Mouse (Mus musculus): ENCODE measurements around the gene Tpst1. TPM values are rescaled to one million over a fixed set of nuclear protein-coding genes. Genes with fewer than 3 reads are reported as not detected.
A peak's percentile ranks its signal among the peaks of the same experiment; 100 is the strongest.

The Tpst1 gene
- total and polyA plus RNA-seq, 3 experiments = 31.7 to 32.3 TPM; not detected in 1

- peaks cover 9% of the 10 kb centered on the region for H3K79me2 ChIP-seq (ENCODE audit: control insufficient read depth, insufficient read depth, low read length, poor library complexity)
- no peaks in the 10 kb centered on the region for H3K9me3 ChIP-seq (replicated peaks; ENCODE audit: insufficient read depth, low read length)
- H3K9ac ChIP-seq (ENCODE audit: control insufficient read depth, low read depth, low read length, poor library complexity, severe bottlenecking) = peak overlapping the region; percentile 82
- H3K36me3 ChIP-seq (ENCODE audit: control insufficient read depth in 1 of 2, insufficient read depth in 2 of 2, low read length in 2 of 2) = peaks cover 0 to 5% of the 10 kb centered on the region in 2 experiments; a peak in 1 of 4 replicates
- peak overlapping the region; percentile 30; the same call in 1 of the 2 replicates for H3K27ac ChIP-seq (ENCODE audit: control insufficient read depth, low read depth, low read length)
- peak; percentile 92 for DNase-seq (ENCODE audit: low read depth, low spot score)
- no peaks in the 10 kb centered on the region for H3K27me3 ChIP-seq (ENCODE audit: control insufficient read depth in 1 of 2, insufficient read depth in 2 of 2, low read length in 2 of 2)
- TF ChIP-seq ETS1 (IDR thresholded peaks at IDR 0.05; ENCODE audit: low read depth, low read length) (no peak), E2F4 (IDR thresholded peaks at IDR 0.05; ENCODE audit: borderline replicate concordance, low read depth, low read length) (no peak), NRF1 (IDR thresholded peaks at IDR 0.05; ENCODE audit: insufficient read depth, low read depth, low read length, poor library complexity, severe bottlenecking) (peak; percentile 42; the same call in 1 of the 2 replicates), ZKSCAN1 (IDR thresholded peaks at IDR 0.05; ENCODE audit: low read depth, low read length) (no peak), SIN3A (IDR thresholded peaks at IDR 0.05; ENCODE audit: low read length) (peak; percentile 36; the same call in 1 of the 2 replicates), NELFE (IDR thresholded peaks at IDR 0.05; ENCODE audit: low read depth, low read length) (peak; percentile 83), USF1 (IDR thresholded peaks at IDR 0.05; ENCODE audit: low read depth, low read length) (no peak), ZNF384 (IDR thresholded peaks at IDR 0.05; ENCODE audit: low read depth, low read length) (no peak), MAX (IDR thresholded peaks at IDR 0.05; ENCODE audit: low read length) (peak; percentile 85), GABPA (IDR thresholded peaks at IDR 0.05; ENCODE audit: low read depth, low read length) (no peak; the same call in 1 of the 2 replicates), ZMIZ1 (IDR thresholded peaks at IDR 0.05; ENCODE audit: low read depth, low read length) (0 out of 2 replicates have a peak, but pooled peaks have one; percentile 72), BHLHE40 (IDR thresholded peaks at IDR 0.05; ENCODE audit: borderline replicate concordance, low read depth, low read length) (no peak), POLR2A (IDR thresholded peaks at IDR 0.05; ENCODE audit: control insufficient read depth in 1 of 2, insufficient read depth in 1 of 2, low read depth in 1 of 2, low read length in 2 of 2, poor library complexity in 1 of 2) (peak; percentile 92 to 100), USF2 (IDR thresholded peaks at IDR 0.05; ENCODE audit: borderline replicate concordance in 1 of 2, insufficient read depth in 1 of 2, low read depth in 1 of 2, low read length in 2 of 2) (no peak), GATA1 (IDR thresholded peaks at IDR 0.05; ENCODE audit: low read depth, low read length) (no peak), TCF12 (IDR thresholded peaks at IDR 0.05; ENCODE audit: low read depth, low read length) (peak; percentile 21; the same call in 1 of the 2 replicates), ZC3H11A (IDR thresholded peaks at IDR 0.05; ENCODE audit: low read depth, low read length) (no peak), MXI1 (IDR thresholded peaks at IDR 0.05; ENCODE audit: low read depth, low read length) (peak; percentile 32; the same call in 1 of the 2 replicates), EP300 (IDR thresholded peaks at IDR 0.05; ENCODE audit: low read depth in 1 of 2, low read length in 2 of 2) (no peak), UBTF (IDR thresholded peaks at IDR 0.05; ENCODE audit: borderline replicate concordance, insufficient read depth, low read depth, low read length) (0 out of 2 replicates have a peak, but pooled peaks have one; percentile 25), TBP (IDR thresholded peaks at IDR 0.05; ENCODE audit: low read depth, low read length) (peak; percentile 35; the same call in 1 of the 2 replicates), CHD2 (IDR thresholded peaks at IDR 0.05; ENCODE audit: low read length) (no peak)
- peaks cover 8 to 13% of the 10 kb centered on the region in 2 experiments for H3K4me1 ChIP-seq (ENCODE audit: control insufficient read depth in 1 of 2, insufficient read depth in 2 of 2, low read length in 2 of 2)
- peak overlapping the region; percentile 80 to 89 for H3K4me3 ChIP-seq (ENCODE audit: control insufficient read depth in 1 of 2, insufficient read depth in 1 of 2, low read depth in 2 of 2, low read length in 2 of 2)
Observed at GRCm38 (mm10) chr5:130079202-130080050, 6.3 kb downstream of the Tpst1 start.

Measured in MEL (cell line).